Mouse (Mus musculus) layer of hippocampus, adult 6 months (tissue): ENCODE measurements around the gene Olfr270. TPM values are rescaled to one million over a fixed set of nuclear protein-coding genes. Genes with fewer than 3 reads are reported as not detected.

Experiments
- long read RNA-seq, 2 experiments: library from polyadenylated mRNA; unstranded; transcript quantifications; one replicate each; pipeline ENCODE4 v2.0.0; 2019 to 2020
- polyA plus RNA-seq: library from polyadenylated mRNA; unstranded; fragments of <200 nt; fragmentation: Nextera tagmentation; gene quantifications from 2 replicates; pipeline ENCODE4 v1.2.3, GENCODE M21; 2021

Olfr270 gene
- not detected in 2 replicates for polyA plus RNA-seq
- long read RNA-seq, experiment 1 = 0 reads
- long read RNA-seq, experiment 2 = 0 reads

GRCm38 (mm10) chr4:52964247-52964646, at the start of gene Olfr270:
Olfr270 (plus strand) TSS chr4:52964547.

GRCm38 (mm10) chr4:52919078-52919477, 45.3 kb upstream of the Olfr270 start, which contains the start of gene Olfr272:
Olfr272 (minus strand) TSS chr4:52919178.

GRCm38 (mm10) chr4:52989248-52989647, 24.9 kb downstream of the Olfr270 start, which contains the start of gene Nipsnap3a:
Nipsnap3a (plus strand) TSS chr4:52989272.

DNA sequence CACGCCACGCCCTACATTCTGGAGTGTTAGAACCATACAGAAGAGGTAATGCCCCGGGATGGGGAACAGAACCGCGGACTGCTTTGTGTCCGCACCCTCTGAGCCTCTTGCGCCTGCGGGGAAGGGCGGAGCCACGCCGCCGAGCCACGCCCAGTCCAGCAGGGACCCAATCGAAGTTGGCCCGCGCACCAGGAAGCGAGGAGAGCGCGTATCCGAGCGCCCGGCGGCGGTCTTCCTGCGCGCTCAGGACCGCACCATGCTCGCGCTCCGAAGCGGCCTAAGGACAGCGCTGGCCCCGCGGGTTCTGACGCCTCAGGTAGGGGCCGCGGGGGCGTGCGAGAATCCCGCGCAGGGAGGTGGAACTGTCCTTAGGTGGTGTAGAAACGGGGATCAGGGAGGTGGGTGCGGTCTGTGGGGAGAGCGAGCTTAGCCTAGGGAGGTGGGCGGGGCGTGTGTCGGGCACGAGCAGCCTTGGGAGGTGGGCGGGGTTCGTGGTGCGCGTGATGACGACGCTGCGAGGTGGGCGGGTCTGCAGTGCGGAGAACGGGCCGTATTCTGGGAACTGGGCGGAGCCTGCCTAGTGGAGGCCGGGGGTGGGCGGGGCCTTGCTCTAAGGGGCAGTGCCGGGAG, 47.5 kb downstream of the Olfr270 start, which contains the start of gene Nipsnap3b:
TSS of gene Nipsnap3b (plus strand) at position 149 of the 630 bp plus-strand sequence.

Other genes starting within 250 kb of the Olfr270 start
- gene Olfr275, start 149.9 kb upstream of the Olfr270 start, polyA plus RNA-seq = not detected in 2 replicates
- gene Olfr273, start 105.3 kb upstream of the Olfr270 start, polyA plus RNA-seq = not detected in 2 replicates
- gene Olfr272, start 45.4 kb upstream of the Olfr270 start, polyA plus RNA-seq = not detected in 2 replicates
- gene Nipsnap3a, start 24.7 kb downstream of the Olfr270 start, polyA plus RNA-seq = not detected in 2 replicates
- 51.1 and 53.9 TPM in 2 replicates for gene Nipsnap3b, start 47.3 kb downstream of the Olfr270 start, polyA plus RNA-seq
- gene Abca1, start 195.3 kb downstream of the Olfr270 start, polyA plus RNA-seq = 2.0 and 2.5 TPM in 2 replicates